Mouse (Mus musculus) E14TG2a.4 (cell line): ENCODE measurements around the gene Notch4.

Experiments used
- CTCF ChIP-seq: conservative IDR thresholded peaks from 2 replicates; pipeline ENCODE4 v1.5.1; 2014; ENCODE audit warnings: low read length
- NANOG ChIP-seq: IDR thresholded peaks from 2 replicates; pipeline ENCODE4 v1.6.1; 2014; ENCODE audit warnings: borderline replicate concordance, low read length, mixed read lengths
- POU5F1 ChIP-seq: IDR thresholded peaks from 2 replicates; pipeline ENCODE4 v1.6.1; 2014; ENCODE audit warnings: low read length, borderline replicate concordance

DNA sequence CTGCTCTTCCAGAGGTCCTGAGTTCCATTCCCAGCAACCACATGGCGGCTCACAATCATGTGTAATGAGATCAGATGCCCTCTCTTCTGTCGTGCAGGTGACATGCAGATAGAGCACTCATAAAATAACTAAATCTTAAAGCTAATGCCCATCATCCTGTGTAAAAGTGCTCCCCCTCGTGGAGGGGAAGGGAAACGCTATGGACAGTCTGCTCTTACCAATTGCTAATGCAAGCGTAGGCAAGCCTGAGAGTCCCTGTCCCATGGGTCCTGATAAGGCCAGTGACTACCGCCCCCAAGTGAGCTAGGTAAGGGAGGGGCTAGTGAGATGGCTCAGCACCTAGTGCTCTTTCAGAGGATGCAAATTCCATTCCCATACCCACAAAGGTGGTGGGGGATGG is 54.9 kb downstream of the Notch4 start:
- peak; percentile 95 for TF ChIP-seq CTCF
- TF ChIP-seq POU5F1, result no peak
- no peak for TF ChIP-seq NANOG
